Mouse (Mus musculus) urinary bladder, postnatal 10 days (tissue): ENCODE results near the gene Vstm2a.

Experiments
- DNase-seq: peaks from one replicate; pipeline ENCODE4 v3.0.0; 2022; ENCODE audit warnings: low spot score

Vstm2a gene

GRCm38 (mm10) chr11:16257473-16257921 is at the start of gene Vstm2a:
TSS of gene Vstm2a (plus strand) at chr11:16257724.
- DNase-seq: no peak

GRCm38 (mm10) chr11:16257011-16257410 is 513 bp upstream of the Vstm2a start:
- DNase-seq: no peak

GRCm38 (mm10) chr11:16258300-16258699 is 776 bp downstream of the Vstm2a start:
- no peak for DNase-seq

- DNase-seq: no peak
These were observed 2.4 kb downstream of the Vstm2a start for GRCm38 (mm10) chr11:16259876-16260275.

- DNase-seq: no peak
These were observed 3.4 kb downstream of the Vstm2a start for GRCm38 (mm10) chr11:16260764-16261578.

- DNase-seq: no peak
These were observed 10.9 kb downstream of the Vstm2a start for GRCm38 (mm10) chr11:16268396-16268795.

GRCm38 (mm10) chr11:16290381-16290780 is 32.9 kb downstream of the Vstm2a start:
- DNase-seq: no peak

- no peak for DNase-seq
These were observed 35.4 kb downstream of the Vstm2a start for GRCm38 (mm10) chr11:16292960-16293359.

- DNase-seq: no peak
These were observed 39.0 kb downstream of the Vstm2a start for GRCm38 (mm10) chr11:16296521-16296920.

- DNase-seq: no peak
These were observed 42.0 kb downstream of the Vstm2a start for GRCm38 (mm10) chr11:16299492-16299891.

- no peak for DNase-seq
These were observed 42.4 kb downstream of the Vstm2a start for GRCm38 (mm10) chr11:16299960-16300359.

GRCm38 (mm10) chr11:16300709-16301108 is 43.2 kb downstream of the Vstm2a start:
- DNase-seq: no peak

GRCm38 (mm10) chr11:16315097-16315496 is 57.6 kb downstream of the Vstm2a start:
- no peak for DNase-seq

GRCm38 (mm10) chr11:16345179-16345578 is 87.7 kb downstream of the Vstm2a start:
- no peak for DNase-seq

- DNase-seq: no peak
These were observed 88.2 kb downstream of the Vstm2a start for GRCm38 (mm10) chr11:16345676-16346075.

- DNase-seq: no peak
These were observed 94.4 kb downstream of the Vstm2a start for GRCm38 (mm10) chr11:16351915-16352314.

GRCm38 (mm10) chr11:16354356-16354755 is 96.8 kb downstream of the Vstm2a start:
- no peak for DNase-seq

- DNase-seq: no peak
These were observed 109.5 kb downstream of the Vstm2a start for GRCm38 (mm10) chr11:16366852-16367587.

- no peak for DNase-seq
These were observed 146.1 kb downstream of the Vstm2a start for GRCm38 (mm10) chr11:16403627-16404026.

GRCm38 (mm10) chr11:16411736-16412135 is 154.2 kb downstream of the Vstm2a start:
- DNase-seq: no peak

- no peak for DNase-seq
These were observed 155.1 kb downstream of the Vstm2a start for GRCm38 (mm10) chr11:16412609-16413008.

- DNase-seq: no peak
These were observed 155.6 kb downstream of the Vstm2a start for GRCm38 (mm10) chr11:16413077-16413644.
